Mouse (Mus musculus): Measurements from ENCODE around the gene H2al1i. TPM values are rescaled to one million over a fixed set of nuclear protein-coding genes. Genes with fewer than 3 reads are reported as not detected.

H2al1i gene
- total RNA-seq, 4 experiments from 2014 or later: not detected

Other genes starting within 250 kb of the H2al1i start
- not detected for gene H2al1a, start 25.4 kb upstream of the H2al1i start, total RNA-seq (2022)
- not detected for gene H2al1b, start 22.2 kb upstream of the H2al1i start, total RNA-seq (2022)
- not detected for gene H2al1c, start 19.0 kb upstream of the H2al1i start, total RNA-seq (2022)
- gene H2al1d, start 15.8 kb upstream of the H2al1i start, total RNA-seq (2022): not detected
- gene H2al1e, start 12.7 kb upstream of the H2al1i start, total RNA-seq (2022): under 1 TPM in 1 of 4 experiments, not detected in 3; 0.78 TPM
- not detected for gene H2al1f, start 9.5 kb upstream of the H2al1i start, total RNA-seq (2022)
- not detected for gene H2al1g, start 6.4 kb upstream of the H2al1i start, total RNA-seq (2022)
- gene H2al1h, start 3.2 kb upstream of the H2al1i start, total RNA-seq (2022): not detected
- gene H2al1j, start 3.2 kb downstream of the H2al1i start, total RNA-seq (2022): not detected

Data from left cerebral cortex, adult 8-10 months (tissue).